Mouse (Mus musculus) gastrocnemius, adult 2 months (tissue): ENCODE results near the gene Inmt. TPM values are rescaled to one million over a fixed set of nuclear protein-coding genes. Genes with fewer than 3 reads are reported as not detected.
"Not testable (repeated sequence)": the region's sequence is repeated elsewhere in the genome, so short reads cannot be mapped to it uniquely, and the experiment has no call there.

Source experiments
- DNase-seq: peaks from one replicate; pipeline ENCODE4 v3.0.0; 2022
- H3K27ac ChIP-seq: fragments of 200-600 bp; 2 replicates; pipeline ENCODE4 v1.8.1; 2022; ENCODE audit warnings: mild to moderate bottlenecking
- H3K4me3 ChIP-seq: fragments of 200-600 bp; 2 replicates; pipeline ENCODE4 v1.8.1; 2022; ENCODE audit warnings: mild to moderate bottlenecking, moderate library complexity
- CTCF ChIP-seq: fragments of 200-600 bp; IDR thresholded peaks from 2 replicates; pipeline ENCODE4 v1.8.1; 2022; ENCODE audit warnings: antibody characterized with exemption, mild to moderate bottlenecking, moderate library complexity
- intact Hi-C: fragments of 180-260 bp; cut with DNase I; formaldehyde crosslinking; loops from one replicate; pipeline ENCODE4 v1.15.1; 2025
- long read RNA-seq, 2 experiments: library from polyadenylated mRNA; stranded (forward); transcript quantifications; one replicate each; pipeline ENCODE4 v2.0.0; 2021
- total RNA-seq, 2 experiments: library from RNA; stranded (reverse); gene quantifications; 2 replicates each; pipeline ENCODE4 v1.2.3; 2021

The Inmt gene
- total RNA-seq, result 10 to 100 TPM; 15.5 to 33.0 TPM
- long read RNA-seq, experiment 1, partial matches to known transcripts, result 0 of 2 reads
- long read RNA-seq, experiment 1, other reads (novel, unspliced or antisense), result 0 of 2 reads
- long read RNA-seq, experiment 2, transcript Inmt-201 (3 exons, 1,077 nt), result major isoform, 7 of 9 reads
- long read RNA-seq, experiment 2, partial matches to known transcripts, result 0 of 9 reads
- long read RNA-seq, experiment 2, other reads (novel, unspliced or antisense), result 2 of 9 reads

DNA sequence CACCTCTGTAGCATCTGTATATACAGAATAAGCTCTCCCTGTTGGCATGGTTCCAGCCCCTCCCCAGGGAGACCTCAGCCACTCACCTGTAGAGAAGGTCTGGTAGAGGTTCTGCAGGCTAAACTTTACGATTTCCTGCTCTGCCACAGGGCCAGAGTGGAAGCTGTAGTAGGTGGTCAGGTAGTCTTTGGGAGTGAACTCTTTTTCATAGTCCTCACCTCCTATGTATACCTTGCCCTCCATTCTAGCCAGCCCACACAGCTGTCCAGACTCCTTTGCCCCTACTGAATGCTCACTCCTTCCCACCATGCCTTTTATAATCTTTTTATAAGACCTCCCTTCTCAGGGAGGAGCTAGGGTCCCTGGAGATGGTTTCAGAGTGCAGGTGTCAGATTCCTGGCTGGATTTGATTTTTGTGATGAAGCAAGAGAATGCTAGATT lies at the start of gene Inmt:
Inmt (minus strand) TSS at position 303 of the 441 bp plus-strand sequence.
- Histone ChIP-seq H3K27ac (peak within 1 kb of the TSS; percentile 44; the same call in 1 of the 2 replicates), H3K4me3 (peak within 1 kb of the TSS; percentile 54)
- TF ChIP-seq CTCF, result no peak
- intact Hi-C loops, result no loop called here
- no peak for DNase-seq

DNA sequence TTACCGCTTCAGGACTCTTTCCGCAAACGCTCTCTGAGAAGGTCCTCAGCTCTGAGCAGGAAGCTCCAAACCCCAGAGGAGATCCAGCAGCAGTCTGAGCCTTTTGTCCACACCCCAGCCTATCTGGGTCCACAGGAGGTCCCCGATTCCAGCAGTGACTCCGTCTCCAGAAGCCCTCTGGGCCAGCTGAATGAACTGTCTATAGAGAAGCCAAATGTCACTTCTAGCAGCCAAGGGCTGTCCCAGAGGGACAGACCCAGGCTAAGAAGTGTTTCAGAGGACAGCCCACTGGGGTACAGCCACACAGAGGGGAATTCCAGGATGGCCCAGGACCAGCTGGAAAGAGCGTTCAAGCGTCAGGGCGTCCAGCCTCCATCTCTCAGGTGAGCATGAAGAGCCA lies 49.1 kb upstream of the Inmt start:
- TF ChIP-seq CTCF, result no peak
- intact Hi-C loops, result no loop called here

DNA sequence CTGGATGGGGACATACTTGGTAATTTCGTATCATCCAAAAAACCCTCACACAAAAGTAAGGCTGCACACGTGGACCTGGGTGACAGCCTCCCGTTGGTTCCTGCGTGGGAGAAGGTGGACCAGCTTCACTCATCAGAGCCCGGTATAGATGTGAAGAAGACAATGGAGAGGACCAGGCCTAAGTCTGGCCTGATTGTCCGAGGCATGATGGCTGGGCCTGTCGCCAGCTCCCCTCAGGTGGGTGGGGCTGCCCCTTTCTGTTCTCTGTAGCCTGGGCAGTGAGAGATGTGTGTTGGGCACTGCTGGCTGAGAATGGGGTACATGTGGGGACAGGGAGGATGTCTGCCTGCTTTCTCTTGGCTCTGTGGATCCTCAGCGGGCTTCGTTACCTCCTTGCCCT lies 43.4 kb upstream of the Inmt start:
- Histone ChIP-seq H3K27ac (no peak overlapping the region), H3K4me3 (no peak overlapping the region)
- intact Hi-C loops, result no loop called here
- TF ChIP-seq CTCF, result no peak
- DNase-seq, result no peak

More for the DNA sequence above, 49.1 kb upstream of the Inmt start:
- H3K27ac ChIP-seq, result no peak overlapping the region
- DNase-seq, result no peak
- H3K4me3 ChIP-seq, result no peak overlapping the region

DNA sequence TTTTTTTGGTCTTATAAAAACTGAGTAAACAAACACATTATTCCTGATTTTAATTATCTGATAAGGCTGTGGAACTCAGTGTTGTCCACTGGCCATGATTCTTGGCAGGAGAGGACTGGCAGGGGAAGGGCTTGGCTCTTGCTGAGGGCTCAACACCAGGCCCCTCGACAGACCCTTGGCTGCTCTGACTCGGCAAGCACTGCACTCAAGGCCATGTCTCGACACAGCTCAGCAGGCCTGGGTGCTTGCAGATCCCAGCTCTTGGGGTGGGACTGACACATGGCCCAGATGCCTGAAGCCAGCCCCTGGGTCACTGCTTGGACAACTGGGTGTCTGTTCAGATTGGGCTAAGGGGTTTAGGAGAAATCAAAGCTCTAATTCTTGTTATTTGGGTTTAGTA lies 39.7 kb upstream of the Inmt start:
- TF ChIP-seq CTCF, result no peak
- no peak overlapping the region for H3K4me3 ChIP-seq
- H3K27ac ChIP-seq, result peak overlapping the region; percentile 46
- intact Hi-C loops, result no loop called here
- DNase-seq, result peak; percentile 66

DNA sequence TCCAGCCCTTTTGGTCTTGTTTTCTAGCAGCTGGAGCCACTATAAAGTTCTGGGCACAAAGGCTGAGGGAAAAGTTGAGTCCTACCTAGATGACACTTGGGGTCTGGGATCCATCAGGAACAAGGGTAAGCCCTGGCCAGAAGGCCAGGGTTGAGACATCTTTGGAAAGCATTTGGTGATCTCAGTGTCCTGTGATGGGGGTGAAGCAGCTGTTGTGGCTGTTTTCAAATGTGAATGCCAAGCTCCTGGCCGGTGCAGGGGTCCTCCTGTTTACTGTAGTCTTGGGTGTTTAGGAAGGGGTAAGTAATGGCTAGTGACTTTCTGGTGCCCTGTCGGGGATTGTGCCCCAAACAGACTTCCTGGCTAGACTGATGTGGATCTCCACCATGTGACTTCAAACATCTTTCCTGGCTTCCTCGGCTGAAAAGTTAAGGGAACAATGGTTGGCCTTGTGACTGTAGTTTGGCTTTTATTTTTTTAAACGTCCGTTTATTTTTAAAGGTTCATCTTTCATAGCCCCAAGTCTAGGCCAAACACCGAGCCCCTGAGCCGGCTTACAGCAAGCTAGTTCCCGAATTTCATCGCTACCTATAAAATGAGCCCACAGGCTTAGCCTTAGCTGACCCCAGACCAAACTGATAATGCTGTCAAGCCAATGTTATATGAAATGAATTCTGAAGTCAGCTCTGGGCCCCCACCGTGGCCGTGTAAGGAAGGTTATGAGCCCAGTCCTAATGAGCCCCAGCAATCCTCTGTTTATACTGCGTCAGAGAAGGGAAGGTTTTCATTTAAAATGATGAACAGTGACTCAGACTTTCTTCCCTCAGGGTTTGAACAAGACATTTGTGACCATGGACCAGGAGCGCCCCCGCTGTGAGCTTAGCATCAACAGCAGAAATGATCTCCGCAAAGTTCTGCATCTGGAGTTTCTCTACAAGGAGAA lies 35.9 kb upstream of the Inmt start:
- no peak for TF ChIP-seq CTCF
- intact Hi-C loops, result no loop called here
- Histone ChIP-seq H3K27ac (peak overlapping the region; percentile 80), H3K4me3 (no peak overlapping the region)
- DNase-seq, result peak; percentile 46

DNA sequence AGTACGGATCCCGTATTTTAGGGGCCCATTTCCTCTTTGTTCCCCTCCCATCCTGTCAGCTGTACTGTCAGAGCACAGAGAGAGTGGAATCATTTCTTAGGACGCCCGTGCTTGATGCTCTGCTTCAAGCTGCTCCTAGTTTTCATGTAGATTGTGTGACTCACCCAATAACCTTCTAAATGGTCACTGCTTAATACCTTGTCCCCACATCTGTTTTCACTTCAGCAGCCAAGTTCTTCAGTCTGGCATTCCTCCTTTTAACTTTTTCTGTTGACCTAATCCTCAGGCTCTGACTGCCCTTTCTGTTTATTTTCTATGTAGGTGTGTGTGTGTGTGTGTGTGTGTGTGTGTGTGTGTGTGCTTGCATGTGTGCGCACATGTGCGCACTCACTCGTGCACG lies 32.9 kb upstream of the Inmt start:
- no peak for TF ChIP-seq CTCF
- no peak for DNase-seq
- intact Hi-C loops, result no loop called here
- Histone ChIP-seq H3K27ac (peak overlapping the region; percentile 16; the same call in 1 of the 2 replicates), H3K4me3 (no peak overlapping the region)

DNA sequence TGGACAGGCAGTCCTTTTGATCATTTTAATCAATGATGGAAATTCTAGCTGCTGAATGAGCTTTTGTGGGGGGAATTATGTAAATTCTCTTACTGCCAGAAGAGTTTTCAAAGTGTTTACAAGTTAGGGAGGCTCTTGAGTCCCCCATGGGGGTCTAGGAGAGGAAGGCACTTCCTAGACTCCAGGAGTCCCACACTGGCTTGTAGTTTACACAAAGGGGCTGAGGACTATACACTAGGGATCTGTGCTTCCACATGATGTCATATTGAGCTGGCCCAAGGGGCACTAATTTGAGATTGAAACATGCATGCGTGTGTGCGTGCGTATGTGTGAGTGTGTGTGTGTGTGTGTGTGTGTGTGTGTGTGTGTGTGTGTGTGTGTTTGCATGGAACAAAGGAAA lies 29.1 kb upstream of the Inmt start:
- Histone ChIP-seq H3K4me3 (peak overlapping the region; percentile 86), H3K27ac (peak overlapping the region; percentile 93)
- no peak for DNase-seq
- no peak for TF ChIP-seq CTCF
- intact Hi-C loops, result no loop called here

DNA sequence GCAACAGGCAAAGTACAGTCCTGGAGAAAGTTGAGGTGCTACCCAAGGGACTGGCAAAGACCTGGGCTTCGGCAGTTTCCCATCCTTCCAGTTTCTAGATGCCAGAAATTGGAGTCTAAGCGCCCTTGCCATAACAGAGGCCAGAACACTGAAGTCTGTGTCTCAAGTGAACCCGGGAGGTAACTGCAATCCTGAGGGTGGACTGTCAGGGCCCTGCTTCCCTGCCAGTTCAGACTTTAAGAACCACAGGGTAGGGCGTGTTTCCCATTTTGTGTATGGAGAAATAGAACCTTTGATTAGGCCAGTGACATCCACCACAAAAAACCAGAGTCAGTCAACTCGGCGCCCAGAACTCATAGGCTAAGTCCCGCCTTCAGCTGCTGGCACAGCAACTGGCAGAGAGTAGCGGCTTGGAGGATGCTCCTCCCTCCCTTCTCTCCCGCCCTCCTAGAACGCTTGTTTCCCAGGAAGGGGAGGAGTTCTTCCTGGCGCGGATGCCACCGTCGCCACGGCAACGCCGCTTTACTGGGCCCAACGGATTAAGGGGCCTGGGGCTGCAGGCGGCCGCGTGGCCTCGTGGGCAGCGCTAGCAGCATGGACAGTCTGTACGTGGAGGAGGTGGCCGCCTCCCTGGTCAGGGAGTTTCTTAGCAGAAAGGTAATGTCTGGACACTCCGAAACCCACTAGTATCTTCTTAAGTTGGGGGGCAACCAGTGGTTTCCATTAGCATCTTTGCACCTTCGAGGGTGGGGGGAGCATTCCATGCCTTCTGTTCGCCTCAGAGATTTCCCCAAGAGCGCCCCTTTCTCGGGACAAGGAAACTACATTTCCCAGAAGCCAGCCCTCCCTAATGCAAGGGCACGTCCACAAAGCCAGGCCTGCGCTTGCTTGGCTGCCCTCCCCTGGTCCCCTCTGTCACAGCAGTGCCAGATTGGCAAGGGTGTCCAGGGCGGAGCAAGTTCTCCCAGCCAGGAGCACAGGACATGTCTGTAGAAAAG lies 28.4 kb upstream of the Inmt start, which contains the start of gene Mindy4:
Mindy4 (plus strand) TSS at position 471 of the 998 bp plus-strand sequence.
- H3K4me3 ChIP-seq, result peak within 1 kb of the TSS; percentile 86
- TF ChIP-seq CTCF, result peak; percentile 35; the same call in 1 of the 2 replicates

DNA sequence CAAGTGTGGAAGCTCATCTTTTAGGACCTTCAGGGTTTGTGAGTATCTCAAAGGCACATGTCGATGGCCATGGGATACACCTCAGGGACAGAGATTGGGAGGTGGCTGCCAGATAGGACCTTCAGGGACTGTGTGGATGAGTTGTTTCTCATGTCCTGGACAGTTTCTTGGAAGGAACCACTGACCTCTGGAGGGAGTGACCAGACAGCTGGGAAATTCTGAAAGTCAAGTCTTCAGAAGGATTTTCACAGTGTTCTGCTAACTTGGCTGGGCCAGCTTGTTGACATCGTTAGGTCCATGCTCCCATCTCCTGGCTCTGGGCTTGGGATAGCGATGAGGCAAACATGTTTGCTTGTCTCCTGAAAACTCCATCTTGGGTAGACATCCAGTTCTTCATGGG lies 24.2 kb upstream of the Inmt start:
- intact Hi-C loops, result no loop called here
- Histone ChIP-seq H3K27ac (peak overlapping the region; percentile 48; the same call in 1 of the 2 replicates), H3K4me3 (no peak overlapping the region)
- no peak for TF ChIP-seq CTCF
- DNase-seq, result peak; percentile 51

More for the DNA sequence above, 28.4 kb upstream of the Inmt start, which contains the start of gene Mindy4:
- H3K27ac ChIP-seq, result peak within 1 kb of the TSS; percentile 93
- peak; percentile 95 for DNase-seq
- intact Hi-C loops, result no loop called here

DNA sequence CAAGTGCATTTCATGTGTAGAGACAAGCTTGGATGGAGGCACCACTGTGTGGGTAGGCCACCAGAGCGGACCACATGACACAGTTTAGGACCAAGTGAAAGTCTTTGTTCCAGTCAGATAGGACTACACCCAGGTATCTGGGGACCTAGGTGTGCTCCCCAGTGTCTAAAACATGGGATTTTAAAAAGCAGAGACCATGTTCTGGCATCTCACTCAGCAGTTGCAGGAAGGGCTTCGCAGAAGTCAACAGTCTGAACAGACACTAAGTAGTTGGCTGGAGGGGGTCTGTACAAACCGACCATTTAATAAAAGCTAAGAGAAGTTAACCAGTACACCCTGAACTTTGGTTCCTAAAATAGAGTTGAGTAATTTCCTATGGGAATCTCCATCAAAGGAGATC lies 18.3 kb upstream of the Inmt start:
- DNase-seq, result no peak
- no peak overlapping the region for H3K4me3 ChIP-seq
- H3K27ac ChIP-seq, result peak overlapping the region; percentile 35; the same call in 1 of the 2 replicates
- no peak for TF ChIP-seq CTCF
- intact Hi-C loops, result no loop called here

DNA sequence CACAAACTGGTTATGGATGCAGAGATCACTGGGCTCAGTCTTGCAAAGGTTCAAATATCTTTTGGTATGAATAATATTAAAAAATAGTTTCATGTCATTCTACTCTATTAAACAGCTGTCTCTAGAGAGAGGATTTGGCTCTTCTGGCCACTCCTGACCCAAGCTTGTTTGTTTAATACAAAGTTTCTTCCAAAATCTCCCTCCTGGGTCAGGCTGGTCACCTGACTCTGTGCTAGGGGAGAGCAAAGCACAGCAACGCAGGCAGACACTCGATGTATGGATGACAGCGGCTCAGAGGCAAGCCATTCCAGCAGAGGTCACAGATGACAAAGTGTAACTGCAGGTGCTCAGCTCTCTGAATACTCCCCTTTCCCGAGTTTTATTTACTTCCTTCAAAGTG lies 16.7 kb upstream of the Inmt start:
- H3K4me3 ChIP-seq, result no peak overlapping the region
- DNase-seq, result no peak
- no peak for TF ChIP-seq CTCF
- H3K27ac ChIP-seq, result peak overlapping the region; percentile 28; the same call in 1 of the 2 replicates
- intact Hi-C loops, result no loop called here

DNA sequence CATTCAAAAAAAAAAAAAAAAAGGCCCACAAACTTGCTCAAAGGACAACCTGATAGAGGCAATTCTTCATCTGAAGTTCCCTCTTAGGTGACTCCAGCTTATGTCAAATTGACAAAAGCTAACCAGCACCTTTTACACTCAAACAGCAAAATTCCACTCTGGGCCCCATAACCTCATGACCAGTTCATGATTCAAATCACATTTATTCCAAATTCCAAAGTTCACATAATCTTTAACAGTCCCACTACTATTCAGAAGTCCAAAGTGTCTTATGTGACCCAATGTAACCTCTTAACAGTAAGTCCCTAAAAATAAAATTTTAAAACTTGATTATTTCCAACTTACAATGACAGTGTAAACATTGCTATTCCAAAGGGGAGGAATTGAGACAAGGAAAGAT lies 14.6 kb upstream of the Inmt start:
- Histone ChIP-seq H3K27ac (no peak overlapping the region), H3K4me3 (no peak overlapping the region)
- TF ChIP-seq CTCF, result no peak
- no peak for DNase-seq
- intact Hi-C loops, result no loop called here

DNA sequence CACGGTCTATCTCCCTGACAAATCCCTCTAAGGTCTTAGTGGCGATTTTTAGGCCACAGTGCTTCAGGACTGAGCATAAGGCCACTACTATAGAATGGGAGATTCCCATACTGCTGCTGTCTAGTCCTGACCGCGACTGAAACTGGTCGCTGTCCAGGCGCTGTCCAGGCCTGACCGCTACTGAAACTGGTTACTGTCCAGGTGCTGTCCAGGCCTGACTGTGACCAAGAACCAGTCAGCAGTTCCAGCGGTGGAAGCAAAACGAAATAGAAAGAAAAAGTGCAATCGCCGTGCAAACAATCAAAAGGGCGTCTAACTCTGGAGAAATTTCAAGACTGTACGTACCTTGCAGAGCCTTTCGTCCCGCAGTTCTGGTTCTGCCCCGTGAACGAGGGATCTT lies 13.0 kb upstream of the Inmt start:
- DNase-seq, intact Hi-C loops, H3K27ac ChIP-seq, H3K4me3 ChIP-seq: not testable (repeated sequence)
